Mouse (Mus musculus): ENCODE results near the gene Gm20518. TPM values are rescaled to one million over a fixed set of nuclear protein-coding genes. Genes with fewer than 3 reads are reported as not detected.

Gene Gm20518
- polyA plus RNA-seq, 1 experiment: 1.5 TPM

- Histone ChIP-seq H3K4me3 (replicated peaks; ENCODE audit: extremely low read depth, low read depth, low read length) (no peak overlapping the region), H3K4me1 (ENCODE audit: control insufficient read depth, insufficient read depth, low read length) (peaks cover 3% of the 10 kb centered on the region; the same call in 1 of the 2 replicates)
- 78% methylated on average over 8 of the region's 8 CpGs for WGBS
- TF ChIP-seq POLR2A (IDR thresholded peaks at IDR 0.05; ENCODE audit: borderline replicate concordance, extremely low read depth, low read depth, low read length) (no peak), CTCF (IDR thresholded peaks at IDR 0.05; ENCODE audit: insufficient read depth, low read length) (no peak)
- DNase-seq: no peak
Measured at GRCm38 (mm10) chr16:17816528-17816927, 74.9 kb downstream of the Gm20518 start.

- Histone ChIP-seq H3K4me3 (replicated peaks; ENCODE audit: extremely low read depth, low read depth, low read length) (peak overlapping the region; percentile 45), H3K4me1 (ENCODE audit: control insufficient read depth, insufficient read depth, low read length) (peaks cover 3% of the 10 kb centered on the region; the same call in 1 of the 2 replicates)
- 4% methylated on average over 63 of the region's 63 CpGs for whole genome bisulfite sequencing
- peak; percentile 77 for DNase-seq
- TF ChIP-seq CTCF (IDR thresholded peaks at IDR 0.05; ENCODE audit: insufficient read depth, low read length) (peak; percentile 77), POLR2A (IDR thresholded peaks at IDR 0.05; ENCODE audit: borderline replicate concordance, extremely low read depth, low read depth, low read length) (no peak)
Measured at GRCm38 (mm10) chr16:17815411-17816402, 75.8 kb downstream of the Gm20518 start.

GRCm38 (mm10) chr16:17813173-17813572 lies 78.3 kb downstream of the Gm20518 start:
- Histone ChIP-seq H3K4me3 (replicated peaks; ENCODE audit: extremely low read depth, low read depth, low read length) (no peak overlapping the region), H3K4me1 (ENCODE audit: control insufficient read depth, insufficient read depth, low read length) (peaks cover 3% of the 10 kb centered on the region; the same call in 1 of the 2 replicates)
- DNase-seq: no peak
- WGBS: 53% methylated on average over 4 of the region's 4 CpGs
- TF ChIP-seq CTCF (IDR thresholded peaks at IDR 0.05; ENCODE audit: insufficient read depth, low read length) (no peak), POLR2A (IDR thresholded peaks at IDR 0.05; ENCODE audit: borderline replicate concordance, extremely low read depth, low read depth, low read length) (no peak)

GRCm38 (mm10) chr16:17812120-17812519 lies 79.4 kb downstream of the Gm20518 start:
- TF ChIP-seq POLR2A (IDR thresholded peaks at IDR 0.05; ENCODE audit: borderline replicate concordance, extremely low read depth, low read depth, low read length) (no peak), CTCF (IDR thresholded peaks at IDR 0.05; ENCODE audit: insufficient read depth, low read length) (0 out of 2 replicates have a peak, but pooled peaks have one; percentile 12)
- 5% methylated on average over 5 of the region's 5 CpGs for WGBS
- Histone ChIP-seq H3K4me3 (replicated peaks; ENCODE audit: extremely low read depth, low read depth, low read length) (no peak overlapping the region), H3K4me1 (ENCODE audit: control insufficient read depth, insufficient read depth, low read length) (peaks cover 6% of the 10 kb centered on the region; the same call in 1 of the 2 replicates)
- DNase-seq: no peak

- no peak for TF ChIP-seq CTCF (IDR thresholded peaks at IDR 0.05; ENCODE audit: insufficient read depth, low read length)
- H3K4me1 ChIP-seq (ENCODE audit: control insufficient read depth, insufficient read depth, low read length): 0 out of 2 replicates have a peak, but pooled peaks cover 8% of the 10 kb centered on the region
- 27% methylated on average over 7 of the region's 7 CpGs for WGBS
- H3K4me3 ChIP-seq (replicated peaks; ENCODE audit: extremely low read depth, low read depth, low read length): no peak overlapping the region
- DNase-seq: no peak
Measured at GRCm38 (mm10) chr16:17809711-17810110, 81.8 kb downstream of the Gm20518 start.

GRCm38 (mm10) chr16:17809125-17809524 lies 82.3 kb downstream of the Gm20518 start:
- no peak for DNase-seq
- WGBS: 61% methylated on average over 4 of the region's 4 CpGs
- Histone ChIP-seq H3K4me1 (ENCODE audit: control insufficient read depth, insufficient read depth, low read length) (0 out of 2 replicates have a peak, but pooled peaks cover 9% of the 10 kb centered on the region), H3K4me3 (replicated peaks; ENCODE audit: extremely low read depth, low read depth, low read length) (no peak overlapping the region)
- TF ChIP-seq POLR2A (IDR thresholded peaks at IDR 0.05; ENCODE audit: borderline replicate concordance, extremely low read depth, low read depth, low read length) (no peak), CTCF (IDR thresholded peaks at IDR 0.05; ENCODE audit: insufficient read depth, low read length) (no peak)

- DNase-seq: peak; percentile 74
- Histone ChIP-seq H3K4me1 (ENCODE audit: control insufficient read depth, insufficient read depth, low read length) (peaks cover 18% of the 10 kb centered on the region; the same call in 1 of the 2 replicates), H3K4me3 (replicated peaks; ENCODE audit: extremely low read depth, low read depth, low read length) (peak overlapping the region; percentile 35)
- 14% methylated on average over 73 of the region's 73 CpGs for WGBS
- TF ChIP-seq CTCF (IDR thresholded peaks at IDR 0.05; ENCODE audit: insufficient read depth, low read length) (no peak), POLR2A (IDR thresholded peaks at IDR 0.05; ENCODE audit: borderline replicate concordance, extremely low read depth, low read depth, low read length) (no peak)
Measured at GRCm38 (mm10) chr16:17807192-17808009, 84.1 kb downstream of the Gm20518 start.

- H3K4me3 ChIP-seq (replicated peaks; ENCODE audit: extremely low read depth, low read depth, low read length): peak overlapping the region; percentile 14
- TF ChIP-seq POLR2A (IDR thresholded peaks at IDR 0.05; ENCODE audit: borderline replicate concordance, extremely low read depth, low read depth, low read length) (no peak), CTCF (IDR thresholded peaks at IDR 0.05; ENCODE audit: insufficient read depth, low read length) (no peak)
- peaks cover 21% of the 10 kb centered on the region; the same call in 1 of the 2 replicates for H3K4me1 ChIP-seq (ENCODE audit: control insufficient read depth, insufficient read depth, low read length)
- WGBS: 27% methylated on average over 50 of the region's 50 CpGs
- no peak for DNase-seq
Measured at GRCm38 (mm10) chr16:17806581-17807191, 84.8 kb downstream of the Gm20518 start.

GRCm38 (mm10) chr16:17804982-17805381 lies 86.5 kb downstream of the Gm20518 start:
- H3K4me3 ChIP-seq (replicated peaks; ENCODE audit: extremely low read depth, low read depth, low read length): no peak overlapping the region
- 49% methylated on average over 7 of the region's 7 CpGs for whole genome bisulfite sequencing
- H3K4me1 ChIP-seq (ENCODE audit: control insufficient read depth, insufficient read depth, low read length): peaks cover 21% of the 10 kb centered on the region; the same call in 1 of the 2 replicates
- no peak for DNase-seq
- TF ChIP-seq CTCF (IDR thresholded peaks at IDR 0.05; ENCODE audit: insufficient read depth, low read length) (no peak), POLR2A (IDR thresholded peaks at IDR 0.05; ENCODE audit: borderline replicate concordance, extremely low read depth, low read depth, low read length) (no peak)

Data from lung, adult 2 months (tissue).